Mouse (Mus musculus): Measurements from ENCODE around the gene Oas1f. TPM values are rescaled to one million over a fixed set of nuclear protein-coding genes. Genes with fewer than 3 reads are reported as not detected.

Gene Oas1f
- total RNA-seq, 2 experiments from 2014 or later = not detected

Small RNA genes within 50 kb of the gene (microRNA-seq; reads per million reads assigned to microRNA genes)
- 0 reads per million in 2 experiments for gene Gm22907

Other genes starting within 250 kb of the Oas1f start
- gene Rita1, start 234.8 kb upstream of the Oas1f start, total RNA-seq (2021) = 10 to 100 TPM; 27.5 to 29.5 TPM
- 10 to 100 TPM; 39.3 to 40.5 TPM for gene Ddx54, start 234.6 kb upstream of the Oas1f start, total RNA-seq (2021)
- under 1 TPM; 0.61 to 0.82 TPM for gene Cfap73, start 213.1 kb upstream of the Oas1f start, total RNA-seq (2021)
- 10 to 100 TPM; 92.7 to 97.3 TPM for gene Rasal1, start 198.6 kb upstream of the Oas1f start, total RNA-seq (2021)
- gene Dtx1, start 135.4 kb upstream of the Oas1f start, total RNA-seq (2021) = 10 to 100 TPM; 70.7 to 75.2 TPM
- under 1 TPM in 1 of 2 experiments, not detected in 1; 0.30 TPM for gene Oas2, start 97.5 kb upstream of the Oas1f start, total RNA-seq (2021)
- gene Oas3, start 69.7 kb upstream of the Oas1f start, total RNA-seq (2021) = not detected
- gene Oas1e, start 51.8 kb upstream of the Oas1f start, total RNA-seq (2021) = not detected
- under 1 TPM; 0.35 to 0.46 TPM for gene Oas1c, start 34.9 kb upstream of the Oas1f start, total RNA-seq (2021)
- not detected for gene Oas1h, start 14.1 kb downstream of the Oas1f start, total RNA-seq (2021)
- gene Oas1g, start 40.2 kb downstream of the Oas1f start, total RNA-seq (2021) = not detected
- under 1 TPM in 1 of 2 experiments, not detected in 1; 0.33 TPM for gene Oas1a, start 60.2 kb downstream of the Oas1f start, total RNA-seq (2021)
- gene Oas1d, start 67.2 kb downstream of the Oas1f start, total RNA-seq (2021) = not detected
- 100 to 1,000 TPM; 217 to 224 TPM for gene Rph3a, start 162.7 kb downstream of the Oas1f start, total RNA-seq (2021)